Mouse (Mus musculus): ENCODE measurements around the gene Vmn1r9. TPM values are rescaled to one million over a fixed set of nuclear protein-coding genes. Genes with fewer than 3 reads are reported as not detected.

Gene Vmn1r9
- total RNA-seq (2023; ENCODE audit: inconsistent age): not detected in 4 replicates

GRCm38 (mm10) chr6:57066487-57066886, at the start of gene Vmn1r9:
Gene Vmn1r9, plus strand, starts transcription at chr6:57066787.

DNA sequence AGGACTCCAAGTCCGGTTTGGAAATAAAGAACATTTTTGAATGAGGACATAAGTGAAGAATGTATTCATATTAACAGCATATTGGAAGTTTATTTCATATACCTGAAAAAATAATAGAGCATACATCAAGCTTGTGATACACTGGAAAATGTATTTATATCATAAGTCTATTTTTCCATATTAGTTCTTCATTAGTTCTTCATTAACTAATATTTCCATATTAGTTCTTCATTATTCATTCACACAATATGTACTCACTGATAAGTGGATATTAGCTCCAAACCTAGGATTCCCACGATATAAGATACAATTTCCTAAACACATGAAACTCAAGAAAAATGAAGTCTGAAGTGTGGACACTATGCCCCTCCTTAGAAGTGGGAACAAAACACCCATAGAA, 41.4 kb upstream of the Vmn1r9 start, which contains the start of gene Vmn1r7:
TSS of gene Vmn1r7 (minus strand) at position 101 of the 400 bp plus-strand sequence.

DNA sequence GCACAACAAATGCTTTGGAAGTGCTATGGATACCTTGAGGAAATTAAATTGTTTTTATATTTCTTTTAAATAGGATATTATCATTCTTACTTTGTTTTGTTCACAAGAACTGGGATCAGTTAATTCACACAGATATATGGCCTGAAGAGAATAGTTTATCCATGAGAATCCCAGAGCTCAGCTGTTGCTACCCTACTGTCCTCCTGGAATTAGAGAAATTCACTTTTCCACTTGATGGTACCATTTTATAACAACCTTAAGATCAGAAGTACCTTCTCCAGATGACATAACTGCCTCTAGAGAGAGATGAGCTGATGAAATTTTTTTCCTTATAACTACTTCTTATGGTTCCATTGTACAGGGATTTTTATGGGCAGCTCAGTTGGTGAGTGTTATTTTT, 34.6 kb upstream of the Vmn1r9 start, which contains the start of gene Vmn1r8:
TSS of gene Vmn1r8 (plus strand) at position 301 of the 400 bp plus-strand sequence.

DNA sequence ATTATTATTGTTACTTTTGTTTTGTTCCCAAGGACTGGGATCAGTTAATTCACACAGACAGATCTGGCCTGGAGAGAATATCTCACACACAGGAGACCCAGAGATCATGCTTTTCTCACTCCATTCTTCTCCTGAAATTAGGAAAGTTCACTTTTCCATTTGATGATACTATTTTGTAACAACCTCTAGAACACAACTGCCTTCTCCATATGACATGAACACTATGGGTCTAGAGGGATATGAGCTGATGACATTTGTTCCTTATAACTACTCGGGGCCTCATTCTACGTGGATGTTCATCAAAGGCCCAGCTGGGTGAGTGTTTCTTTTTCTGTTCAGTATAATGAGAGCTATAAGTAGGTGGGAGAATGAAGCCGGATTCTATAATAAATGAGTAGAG, 42.6 kb downstream of the Vmn1r9 start, which contains the start of gene Vmn1r10:
TSS of gene Vmn1r10 (plus strand) at position 301 of the 400 bp plus-strand sequence.

Other genes with a start within 250 kb of the Vmn1r9 start
- gene Fkbp9, start 234.7 kb upstream of the Vmn1r9 start, total RNA-seq (2023; ENCODE audit: inconsistent age): 0.15 to 0.74 TPM (median 0.16 TPM) in 3 of 4 replicates, not detected in the other
- gene Nt5c3, start 142.9 kb upstream of the Vmn1r9 start, total RNA-seq (2023; ENCODE audit: inconsistent age): 52.4 to 60.6 TPM (median 55.3 TPM) in 4 replicates
- 0.35 TPM in 1 of 4 replicates, not detected in the others for gene Vmn1r4, start 142.8 kb upstream of the Vmn1r9 start, total RNA-seq (2023; ENCODE audit: inconsistent age)
- gene Vmn1r5, start 96.5 kb upstream of the Vmn1r9 start, total RNA-seq (2023; ENCODE audit: inconsistent age): not detected in 4 replicates
- gene Vmn1r6, start 69.5 kb upstream of the Vmn1r9 start, total RNA-seq (2023; ENCODE audit: inconsistent age): not detected in 4 replicates
- gene Vmn1r7, start 41.5 kb upstream of the Vmn1r9 start, total RNA-seq (2023; ENCODE audit: inconsistent age): not detected in 4 replicates
- not detected in 4 replicates for gene Vmn1r8, start 34.5 kb upstream of the Vmn1r9 start, total RNA-seq (2023; ENCODE audit: inconsistent age)
- gene Vmn1r10, start 42.7 kb downstream of the Vmn1r9 start, total RNA-seq (2023; ENCODE audit: inconsistent age): not detected in 4 replicates
- not detected in 4 replicates for gene Vmn1r11, start 66.7 kb downstream of the Vmn1r9 start, total RNA-seq (2023; ENCODE audit: inconsistent age)
- 0.06 TPM in 1 of 4 replicates, not detected in the others for gene Vmn1r12, start 90.1 kb downstream of the Vmn1r9 start, total RNA-seq (2023; ENCODE audit: inconsistent age)
- not detected in 4 replicates for gene Vmn1r13, start 136.5 kb downstream of the Vmn1r9 start, total RNA-seq (2023; ENCODE audit: inconsistent age)
- not detected in 4 replicates for gene Vmn1r14, start 164.9 kb downstream of the Vmn1r9 start, total RNA-seq (2023; ENCODE audit: inconsistent age)
- not detected in 4 replicates for gene Vmn1r15, start 191.2 kb downstream of the Vmn1r9 start, total RNA-seq (2023; ENCODE audit: inconsistent age)

Data from B cell, adult (primary cell).